Mouse (Mus musculus) intestine, embryonic 14.5 days (tissue): ENCODE measurements around the gene Zmiz2. TPM values are rescaled to one million over a fixed set of nuclear protein-coding genes. Genes with fewer than 3 reads are reported as not detected.
"Not testable (repeated sequence)": the region's sequence is repeated elsewhere in the genome, so short reads cannot be mapped to it uniquely, and the experiment has no call there.

Experiments used
- ATAC-seq: fragments of 200-750 bp; cut with Nextera tagmentation; replicated peaks from 2 replicates; pipeline ENCODE4 v1.8.0; 2017; ENCODE audit warnings: low read depth, moderate number of reproducible peaks, moderate TSS enrichment, moderate library complexity; ENCODE audit not compliant: low FRiP score, low TSS enrichment
- DNase-seq: peaks from one replicate; pipeline ENCODE4 v3.0.0-alpha.2; 2018; ENCODE audit warnings: low spot score
- H3K27ac ChIP-seq: fragments of 300-500 bp; sonication (generic); 2 replicates; pipeline ENCODE4 v1.5.1; 2014; ENCODE audit warnings: low read depth, mild to moderate bottlenecking, control low read depth
- H3K27me3 ChIP-seq: fragments of 300-500 bp; sonication (generic); replicated peaks from 2 replicates; pipeline ENCODE4 v1.6.1; 2014; ENCODE audit warnings: low read length, control low read depth; ENCODE audit not compliant: control insufficient read depth, insufficient read depth
- H3K36me3 ChIP-seq: fragments of 300-500 bp; sonication (generic); 2 replicates; pipeline ENCODE4 v1.6.1; 2014; ENCODE audit warnings: low read length, control low read depth; ENCODE audit not compliant: control insufficient read depth, insufficient read depth
- H3K4me1 ChIP-seq: fragments of 300-500 bp; sonication (generic); replicated peaks from 2 replicates; pipeline ENCODE4 v1.6.1; 2014; ENCODE audit warnings: low read length, control low read depth, mixed read lengths; ENCODE audit not compliant: control insufficient read depth, insufficient read depth
- H3K4me2 ChIP-seq: fragments of 300-500 bp; sonication (generic); 2 replicates; pipeline ENCODE4 v1.6.1; 2014; ENCODE audit warnings: low read length
- H3K4me3 ChIP-seq: fragments of 300-500 bp; sonication (generic); 2 replicates; pipeline ENCODE4 v1.5.1; 2014; ENCODE audit warnings: low read depth, low read length, control low read depth, mixed read lengths
- H3K9ac ChIP-seq: fragments of 300-500 bp; sonication (generic); 2 replicates; pipeline ENCODE4 v1.6.1; 2014; ENCODE audit warnings: mild to moderate bottlenecking, low read length
- H3K9me3 ChIP-seq: fragments of 300-500 bp; sonication (generic); 2 replicates; pipeline ENCODE4 v1.6.1; 2016; ENCODE audit warnings: low read length, control low read depth; ENCODE audit not compliant: control insufficient read depth
- WGBS: fragments of 180-500 bp; shearing (Covaris S2); extraction: QIAGEN DNeasy Blood & Tissue Kit; methylation state at CpG from one replicate; pipeline ENCODE4 v1.1.7; 2014; 5-methylcytosine and 5-hydroxymethylcytosine counted together
- polyA plus RNA-seq: library from polyadenylated mRNA; unstranded; fragments of >200 nt; fragmentation: Nextera tagmentation; extraction: Ambion mirVana; gene quantifications from 2 replicates; pipeline ENCODE4 v1.2.1, GENCODE M21; 2014

Gene Zmiz2
- polyA plus RNA-seq, 1 experiment from 2014 or later, result 14.2 TPM

DNA sequence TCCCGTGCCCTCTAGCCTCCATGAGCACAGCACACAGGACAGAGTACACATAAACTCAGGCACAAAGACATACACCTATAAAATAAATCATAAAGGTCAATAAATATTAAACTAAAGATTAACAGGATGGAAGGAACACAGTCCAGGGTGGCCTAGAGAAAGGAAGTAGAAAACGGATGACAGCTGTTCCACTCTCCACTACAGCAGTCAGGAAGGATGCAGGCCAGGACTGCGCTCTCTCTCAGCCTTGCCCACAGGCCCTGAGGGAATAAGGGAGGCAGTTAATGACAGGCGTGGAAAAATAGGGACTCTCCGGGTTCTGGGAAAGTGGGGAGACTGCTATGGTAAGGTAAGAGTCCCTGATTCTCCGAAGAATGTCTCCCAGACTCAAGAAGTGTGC is 22.4 kb upstream of the Zmiz2 start:
- peak overlapping the region; percentile 22; the same call in 1 of the 2 replicates for H3K27ac ChIP-seq
- H3K9me3 ChIP-seq, result no peaks in the 10 kb centered on the region
- H3K36me3 ChIP-seq, result no peaks in the 10 kb centered on the region
- H3K4me1 ChIP-seq, result peaks cover 10% of the 10 kb centered on the region
- DNase-seq, result no peak
- H3K4me3 ChIP-seq, result no peak overlapping the region
- H3K27me3 ChIP-seq, result no peaks in the 10 kb centered on the region
- 46% methylated on average over 6 of the region's 6 CpGs for WGBS
- peak; percentile 51; the same call in 1 of the 2 replicates for ATAC-seq
- H3K4me2 ChIP-seq, result no peak overlapping the region
- no peak overlapping the region for H3K9ac ChIP-seq

DNA sequence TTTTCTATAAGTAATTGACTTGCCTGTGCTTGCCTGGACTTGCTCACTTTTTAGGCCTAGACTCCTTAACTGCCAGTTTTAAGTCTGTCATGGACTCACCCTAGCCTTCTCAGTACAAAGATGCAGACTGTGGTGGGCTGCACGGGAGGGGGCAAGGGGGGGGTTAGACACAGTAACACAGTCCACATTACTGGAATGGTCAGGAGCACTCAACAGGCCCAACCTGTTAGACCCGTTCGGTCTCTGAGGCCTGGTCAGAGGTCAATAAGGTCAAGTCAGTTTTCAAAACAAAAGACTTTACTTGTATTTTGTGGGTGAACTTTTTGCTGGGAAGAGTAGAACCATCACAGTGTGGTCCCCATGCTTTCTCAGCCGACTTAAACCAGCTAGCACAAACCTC is 21.7 kb upstream of the Zmiz2 start:
- Histone ChIP-seq H3K4me3 (no peak overlapping the region), H3K27ac (no peak overlapping the region), H3K4me1 (peaks cover 10% of the 10 kb centered on the region), H3K4me2 (no peak overlapping the region), H3K9ac (no peak overlapping the region), H3K27me3 (no peaks in the 10 kb centered on the region), H3K36me3 (no peaks in the 10 kb centered on the region), H3K9me3 (no peaks in the 10 kb centered on the region)
- no peak for ATAC-seq
- DNase-seq, result no peak
- 48% methylated on average over 4 of the region's 4 CpGs for WGBS

DNA sequence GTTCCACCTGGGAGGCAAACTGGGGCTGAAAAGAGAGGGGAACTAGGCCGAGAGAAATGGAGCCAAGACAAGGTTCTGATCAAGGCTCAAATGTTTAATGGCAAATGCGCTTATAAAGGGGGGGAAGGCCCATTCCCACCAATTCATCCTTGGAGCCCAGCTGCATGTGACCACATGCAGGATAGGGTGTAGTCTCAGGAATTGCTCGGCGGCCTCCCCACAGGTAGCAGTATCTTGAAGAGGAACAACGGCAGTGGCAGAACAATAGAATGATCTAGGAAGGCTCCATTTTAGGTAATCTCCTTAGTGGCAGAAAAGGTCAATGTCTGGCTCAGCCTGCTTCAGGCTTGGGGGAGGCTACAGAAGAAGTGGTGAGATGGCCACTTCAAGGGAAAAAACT is 20.9 kb upstream of the Zmiz2 start:
- H3K36me3 ChIP-seq, DNase-seq, H3K4me1 ChIP-seq, H3K4me2 ChIP-seq, H3K27ac ChIP-seq, ATAC-seq, H3K27me3 ChIP-seq, H3K4me3 ChIP-seq, H3K9me3 ChIP-seq, H3K9ac ChIP-seq: not testable (repeated sequence)
- 87% methylated on average over 5 of the region's 5 CpGs for WGBS

DNA sequence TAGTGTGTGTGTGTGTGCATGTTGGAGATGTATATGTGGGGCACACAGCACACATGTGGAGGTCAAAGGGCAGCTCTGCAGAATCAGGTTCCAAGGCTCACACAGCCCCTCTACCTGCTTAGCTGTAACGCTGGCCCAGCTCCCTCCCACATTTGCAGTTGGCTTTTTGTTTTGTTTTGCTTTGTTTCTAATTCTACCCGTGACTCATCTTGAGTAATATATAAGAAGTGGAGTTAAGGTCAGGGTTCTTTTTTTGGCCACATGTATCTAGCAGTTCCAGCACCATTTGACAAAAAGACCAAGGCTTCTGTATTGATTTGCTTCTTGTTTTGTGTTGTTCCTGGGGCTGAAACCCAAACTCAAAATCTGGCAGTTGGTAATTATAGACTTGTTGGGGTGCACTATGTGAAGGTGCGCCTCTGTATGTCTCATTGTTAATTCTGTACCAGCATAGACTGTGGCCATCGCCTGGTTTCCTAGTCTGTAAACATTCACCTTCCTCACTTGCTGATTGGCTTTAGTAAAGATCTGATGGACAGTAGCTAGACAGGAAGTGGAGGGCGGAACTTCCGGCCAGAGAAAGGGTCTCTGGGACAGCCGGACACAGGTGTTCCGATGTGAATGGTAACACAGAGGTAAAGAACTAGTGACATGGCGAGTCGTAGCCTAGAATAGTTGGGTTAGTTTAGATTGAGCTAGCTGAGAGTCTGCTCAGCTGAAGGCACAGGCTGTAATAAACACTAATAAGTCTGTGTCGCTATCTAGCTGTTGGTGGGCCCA is 17.3 kb upstream of the Zmiz2 start:
- H3K27me3 ChIP-seq, result no peaks in the 10 kb centered on the region
- H3K9ac ChIP-seq, result no peak overlapping the region
- 79% methylated on average over 11 of the region's 11 CpGs for WGBS
- H3K4me2 ChIP-seq, result no peak overlapping the region
- no peaks in the 10 kb centered on the region for H3K9me3 ChIP-seq
- ATAC-seq (no peak), DNase-seq (no peak)
- H3K27ac ChIP-seq, result no peak overlapping the region
- 0 out of 2 replicates have a peak, but pooled peaks cover under 1% of the 10 kb centered on the region for H3K4me1 ChIP-seq
- no peaks in the 10 kb centered on the region for H3K36me3 ChIP-seq
- H3K4me3 ChIP-seq, result no peak overlapping the region

DNA sequence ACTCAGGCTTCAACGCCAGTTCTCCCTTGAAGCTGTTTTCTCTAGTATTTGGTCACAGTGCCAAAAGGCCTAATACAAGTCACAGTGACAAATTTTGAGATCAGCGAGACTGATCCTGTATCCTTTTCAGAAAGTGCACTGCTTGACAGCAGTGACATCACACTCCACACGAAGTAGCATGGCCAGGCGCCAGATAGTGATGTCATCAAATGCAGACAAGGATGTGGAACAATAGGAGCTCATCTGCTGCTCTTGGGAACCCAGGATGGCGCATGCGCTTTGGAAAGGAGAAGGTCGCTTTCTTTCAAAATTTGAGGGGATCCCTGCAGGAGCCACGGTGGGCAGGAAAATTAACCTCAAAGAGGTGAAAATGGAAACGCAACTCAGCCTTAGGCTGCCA is 16.1 kb upstream of the Zmiz2 start:
- Histone ChIP-seq H3K36me3 (no peaks in the 10 kb centered on the region), H3K27ac (no peak overlapping the region), H3K4me2 (no peak overlapping the region), H3K9me3 (no peaks in the 10 kb centered on the region), H3K9ac (no peak overlapping the region), H3K27me3 (no peaks in the 10 kb centered on the region), H3K4me3 (no peak overlapping the region), H3K4me1 (no peaks in the 10 kb centered on the region)
- DNase-seq (no peak), ATAC-seq (no peak)
- 90% methylated on average over 9 of the region's 9 CpGs for WGBS

DNA sequence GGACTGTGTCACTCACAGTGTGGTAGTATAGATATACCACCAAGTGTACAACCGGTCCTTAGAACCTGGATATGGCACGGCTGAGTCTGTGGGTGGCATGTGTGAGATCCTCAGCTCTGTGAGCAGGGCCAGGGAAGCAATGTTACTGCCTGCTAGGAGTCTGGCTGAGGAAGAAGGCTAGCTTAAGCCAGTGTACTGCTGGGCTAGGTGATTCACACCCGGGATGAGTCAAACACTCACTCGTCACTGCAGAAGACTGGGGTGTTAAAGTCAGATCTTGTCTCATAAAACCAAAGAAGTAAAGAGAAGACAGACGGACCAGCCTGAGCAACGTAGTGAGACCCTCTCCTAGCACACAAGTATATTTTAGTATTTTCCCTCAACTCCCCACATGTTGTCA is 8.0 kb upstream of the Zmiz2 start:
- H3K9me3 ChIP-seq, result no peaks in the 10 kb centered on the region
- H3K36me3 ChIP-seq, result no peaks in the 10 kb centered on the region
- WGBS, result 80% methylated on average over 6 of the region's 6 CpGs
- H3K27me3 ChIP-seq, result no peaks in the 10 kb centered on the region
- no peaks in the 10 kb centered on the region for H3K4me1 ChIP-seq
- ATAC-seq (no peak), DNase-seq (no peak)
- H3K4me2 ChIP-seq, result no peak overlapping the region
- H3K27ac ChIP-seq, result no peak overlapping the region
- no peak overlapping the region for H3K4me3 ChIP-seq
- no peak overlapping the region for H3K9ac ChIP-seq

DNA sequence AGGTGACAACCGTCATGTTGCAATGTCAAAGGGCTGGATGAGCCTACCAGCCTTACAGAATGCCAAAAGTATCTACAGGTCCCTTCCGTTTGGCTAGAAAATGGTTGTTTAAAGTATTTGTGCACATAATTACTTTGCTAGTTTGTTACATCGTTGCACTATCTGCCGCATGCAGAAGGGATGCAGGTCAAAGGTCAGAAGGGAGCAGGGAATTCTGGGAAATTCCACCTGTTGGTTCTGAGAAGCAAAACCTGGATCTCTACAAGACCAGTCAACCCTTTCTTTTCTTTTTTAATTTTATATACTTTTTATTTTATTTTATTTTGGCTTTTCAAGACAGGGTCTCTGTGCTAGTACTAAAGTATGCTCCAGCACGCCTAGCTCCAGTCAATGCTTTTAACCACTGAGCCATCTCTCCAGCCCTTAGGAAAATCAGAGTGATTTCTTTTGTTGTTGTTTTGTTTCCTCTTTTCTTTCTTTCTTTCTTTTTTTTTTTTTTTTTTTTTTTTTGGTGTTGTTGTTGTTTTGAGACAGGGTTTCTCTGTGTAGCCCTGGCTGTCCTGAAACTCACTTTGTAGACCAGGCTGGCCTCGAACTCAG is 648 bp upstream of the Zmiz2 start:
- Histone ChIP-seq H3K27ac (peak overlapping the region; percentile 94), H3K36me3 (no peaks in the 10 kb centered on the region), H3K4me2 (peak overlapping the region; percentile 69), H3K4me3 (no peak overlapping the region), H3K9ac (no peak overlapping the region), H3K27me3 (no peaks in the 10 kb centered on the region), H3K9me3 (no peaks in the 10 kb centered on the region), H3K4me1 (0 out of 2 replicates have a peak, but pooled peaks cover 9% of the 10 kb centered on the region)
- 90% methylated on average over 6 of the region's 6 CpGs for WGBS
- no peak for DNase-seq
- no peak for ATAC-seq

DNA sequence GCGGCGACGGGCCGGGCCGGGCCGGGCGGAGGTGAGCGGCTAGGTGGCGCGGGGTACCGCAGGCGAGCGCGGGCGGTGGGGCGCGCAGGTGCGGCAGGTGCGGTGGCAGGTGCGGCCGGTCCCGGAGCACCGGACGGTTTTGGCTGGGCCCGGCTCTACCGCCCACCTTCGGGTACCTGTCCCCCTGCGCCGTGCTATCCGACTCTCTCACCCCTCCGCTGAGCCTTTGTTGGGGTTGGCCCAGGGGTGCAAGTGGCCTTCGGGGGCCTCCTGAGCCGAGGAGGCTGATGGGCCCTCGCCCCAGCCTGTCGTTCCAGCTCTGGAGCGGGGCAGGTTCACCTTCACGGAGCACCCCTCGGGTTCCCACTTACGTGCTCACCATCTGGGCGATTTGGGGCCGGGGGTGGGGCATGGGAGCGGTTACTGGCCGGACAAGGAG is 628 bp downstream of the Zmiz2 start:
- H3K9ac ChIP-seq, result peak overlapping the region; percentile 80
- H3K4me2 ChIP-seq, result peak overlapping the region; percentile 69
- H3K4me3 ChIP-seq, result peak overlapping the region; percentile 86
- H3K4me1 ChIP-seq, result 0 out of 2 replicates have a peak, but pooled peaks cover 9% of the 10 kb centered on the region
- WGBS, result under 1% methylated on average over 13 of the region's 43 CpGs
- 0 out of 2 replicates have a peak, but pooled peaks cover 5% of the 10 kb centered on the region for H3K36me3 ChIP-seq
- peak overlapping the region; percentile 94; the same call in 1 of the 2 replicates for H3K27ac ChIP-seq
- DNase-seq (peak; percentile 75), ATAC-seq (no peak; the same call in none of the 2 replicates)
- H3K27me3 ChIP-seq, result no peaks in the 10 kb centered on the region
- H3K9me3 ChIP-seq, result no peaks in the 10 kb centered on the region
